Mouse (Mus musculus): Measurements from ENCODE around the gene Nhlh2. TPM values are rescaled to one million over a fixed set of nuclear protein-coding genes. Genes with fewer than 3 reads are reported as not detected.
A peak's percentile ranks its signal among the peaks of the same experiment; 100 is the strongest.

The Nhlh2 gene
- polyA plus RNA-seq (2015; fragmentation: Nextera tagmentation; extraction: Ambion mirVana): 34.4 and 44.4 TPM in 2 replicates

DNA sequence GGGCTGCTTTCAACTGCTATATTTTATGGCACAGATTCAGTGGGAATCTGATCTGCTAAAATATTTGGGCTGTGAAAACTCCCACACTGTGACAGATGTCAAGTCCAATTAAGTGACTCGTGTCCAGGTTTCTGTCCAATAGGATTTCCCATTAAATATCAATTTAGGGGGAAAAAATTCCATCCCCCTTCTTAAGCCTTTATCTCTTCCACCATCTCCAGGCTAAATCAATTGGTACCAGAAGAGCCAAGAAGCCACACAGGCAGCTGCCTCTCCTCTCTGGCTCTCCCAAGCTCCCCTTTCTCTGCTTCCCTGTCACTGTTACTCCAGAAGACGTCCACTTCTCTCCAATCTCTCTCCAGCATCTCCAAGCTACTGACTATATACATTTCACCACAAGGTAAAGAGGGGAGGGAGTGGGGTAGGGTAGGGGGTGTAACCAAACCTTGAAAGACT is at the start of gene Nhlh2:
TSS of gene Nhlh2 (plus strand) at position 151 of the 456 bp plus-strand sequence.
- Histone ChIP-seq H3K4me2 (peak within 1 kb of the TSS; percentile 70), H3K4me3 (peak within 1 kb of the TSS; percentile 51), H3K4me1 (peaks cover 23% of the 10 kb centered on the region), H3K27ac (peak within 1 kb of the TSS; percentile 70), H3K9ac (peak within 1 kb of the TSS; percentile 79), H3K9me3 (replicated peaks) (no peaks in the 10 kb centered on the region), H3K36me3 (ENCODE audit: poor library complexity, severe bottlenecking) (no peaks in the 10 kb centered on the region), H3K27me3 (peaks cover 64% of the 10 kb centered on the region)
- peak; percentile 26 for ATAC-seq
- 12% methylated on average over 2 of the region's 2 CpGs for WGBS

DNA sequence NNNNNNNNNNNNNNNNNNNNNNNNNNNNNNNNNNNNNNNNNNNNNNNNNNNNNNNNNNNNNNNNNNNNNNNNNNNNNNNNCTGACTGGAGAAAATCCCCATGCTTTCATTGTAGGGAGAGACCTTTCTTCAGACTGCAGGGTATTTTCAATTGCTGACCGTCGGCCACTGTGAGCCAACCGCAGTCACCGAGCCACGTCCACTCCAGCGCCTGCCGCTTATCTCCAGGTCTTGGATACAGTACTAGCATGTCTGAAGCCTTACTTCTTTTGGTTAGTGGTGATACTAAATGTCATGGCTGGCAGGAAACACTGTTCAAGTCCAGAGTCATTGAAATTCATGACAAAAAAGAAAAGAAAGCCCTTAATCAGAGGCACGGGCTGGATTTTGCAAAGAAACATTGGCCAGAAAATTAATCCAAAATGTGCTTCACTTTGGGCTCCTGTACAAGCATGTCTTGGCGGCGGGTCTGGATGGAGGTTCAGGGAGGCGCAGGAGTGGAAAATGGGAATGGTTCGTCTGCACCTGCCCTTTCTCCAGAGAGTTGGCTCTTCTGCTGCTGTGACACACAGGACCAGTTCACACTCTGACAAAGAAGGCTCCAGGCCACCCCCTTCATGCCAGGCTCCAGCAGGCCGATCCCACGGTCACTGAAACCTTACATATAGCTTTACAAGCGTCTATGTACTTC is 48.6 kb upstream of the Nhlh2 start:
- no peak overlapping the region for H3K27ac ChIP-seq
- H3K4me3 ChIP-seq: no peak overlapping the region
- H3K27me3 ChIP-seq: peaks cover 6% of the 10 kb centered on the region; the same call in 1 of the 2 replicates
- H3K4me1 ChIP-seq: peaks cover 26% of the 10 kb centered on the region
- no peak overlapping the region for H3K9ac ChIP-seq
- ATAC-seq: no peak
- 88% methylated on average over 15 of the region's 15 CpGs for WGBS
- no peaks in the 10 kb centered on the region for H3K36me3 ChIP-seq (ENCODE audit: poor library complexity, severe bottlenecking)
- no peaks in the 10 kb centered on the region for H3K9me3 ChIP-seq (replicated peaks)
- H3K4me2 ChIP-seq: no peak overlapping the region

DNA sequence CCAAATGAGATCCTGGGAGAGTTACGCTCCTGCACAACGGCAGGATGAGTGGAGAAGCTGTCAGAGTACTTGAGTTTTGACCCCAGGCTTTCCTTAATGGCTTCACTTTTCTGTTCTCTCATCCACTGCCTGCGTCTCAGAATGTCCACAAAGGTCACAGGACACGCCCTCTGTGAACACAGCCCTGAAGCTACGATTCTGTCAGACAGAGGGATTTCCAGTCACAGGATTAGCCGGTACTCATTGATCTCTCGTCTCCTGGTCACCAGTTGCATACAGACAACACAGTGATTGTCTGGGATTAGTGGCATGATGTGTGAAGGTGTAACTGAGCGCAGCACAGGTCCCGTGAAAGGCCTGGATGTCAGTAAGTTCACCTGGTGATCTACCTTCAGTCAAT is 46.4 kb upstream of the Nhlh2 start:
- WGBS: 23% methylated on average over 9 of the region's 9 CpGs
- Histone ChIP-seq H3K36me3 (ENCODE audit: poor library complexity, severe bottlenecking) (no peaks in the 10 kb centered on the region), H3K4me3 (no peak overlapping the region), H3K4me1 (peaks cover 39% of the 10 kb centered on the region), H3K27ac (no peak overlapping the region), H3K9ac (no peak overlapping the region), H3K4me2 (no peak overlapping the region), H3K27me3 (0 out of 2 replicates have a peak, but pooled peaks cover 6% of the 10 kb centered on the region), H3K9me3 (replicated peaks) (no peaks in the 10 kb centered on the region)
- no peak for ATAC-seq

GRCm38 (mm10) chr3:101964352-101964751 is 45.5 kb upstream of the Nhlh2 start:
- no peak for ATAC-seq
- 27% methylated on average over 7 of the region's 7 CpGs for WGBS

GRCm38 (mm10) chr3:101966825-101967558 is 42.9 kb upstream of the Nhlh2 start:
- Histone ChIP-seq H3K36me3 (ENCODE audit: poor library complexity, severe bottlenecking) (no peaks in the 10 kb centered on the region), H3K4me3 (no peak overlapping the region), H3K9ac (no peak overlapping the region), H3K4me2 (no peak overlapping the region), H3K27ac (peak overlapping the region; percentile 31; the same call in 1 of the 2 replicates), H3K4me1 (peaks cover 30% of the 10 kb centered on the region), H3K9me3 (replicated peaks) (no peaks in the 10 kb centered on the region), H3K27me3 (0 out of 2 replicates have a peak, but pooled peaks cover 6% of the 10 kb centered on the region)
- ATAC-seq: peak; percentile 67
- 42% methylated on average over 3 of the region's 3 CpGs for WGBS

More at GRCm38 (mm10) chr3:101964352-101964751, 45.5 kb upstream of the Nhlh2 start:
- no peaks in the 10 kb centered on the region for H3K36me3 ChIP-seq (ENCODE audit: poor library complexity, severe bottlenecking)
- 0 out of 2 replicates have a peak, but pooled peaks cover 6% of the 10 kb centered on the region for H3K27me3 ChIP-seq
- H3K4me1 ChIP-seq: peaks cover 36% of the 10 kb centered on the region
- H3K9me3 ChIP-seq (replicated peaks): no peaks in the 10 kb centered on the region
- no peak overlapping the region for H3K4me2 ChIP-seq
- H3K9ac ChIP-seq: no peak overlapping the region
- H3K4me3 ChIP-seq: no peak overlapping the region
- H3K27ac ChIP-seq: peak overlapping the region; percentile 40; the same call in 1 of the 2 replicates

GRCm38 (mm10) chr3:101975337-101975736 is 34.5 kb upstream of the Nhlh2 start:
- no peaks in the 10 kb centered on the region for H3K4me1 ChIP-seq
- ATAC-seq: no peak
- no peak overlapping the region for H3K9ac ChIP-seq
- H3K27ac ChIP-seq: no peak overlapping the region
- H3K4me3 ChIP-seq: no peak overlapping the region
- no peaks in the 10 kb centered on the region for H3K27me3 ChIP-seq
- no peaks in the 10 kb centered on the region for H3K36me3 ChIP-seq (ENCODE audit: poor library complexity, severe bottlenecking)
- WGBS: 93% methylated on average over 10 of the region's 10 CpGs
- H3K9me3 ChIP-seq (replicated peaks): no peaks in the 10 kb centered on the region
- no peak overlapping the region for H3K4me2 ChIP-seq

GRCm38 (mm10) chr3:101978299-101978994 is 31.4 kb upstream of the Nhlh2 start:
- Histone ChIP-seq H3K27me3 (no peaks in the 10 kb centered on the region), H3K4me3 (no peak overlapping the region), H3K27ac (no peak overlapping the region), H3K36me3 (ENCODE audit: poor library complexity, severe bottlenecking) (no peaks in the 10 kb centered on the region), H3K9ac (no peak overlapping the region), H3K4me2 (no peak overlapping the region), H3K4me1 (no peaks in the 10 kb centered on the region), H3K9me3 (replicated peaks) (no peaks in the 10 kb centered on the region)
- no peak for ATAC-seq
- whole genome bisulfite sequencing: 70% methylated on average over 10 of the region's 10 CpGs

DNA sequence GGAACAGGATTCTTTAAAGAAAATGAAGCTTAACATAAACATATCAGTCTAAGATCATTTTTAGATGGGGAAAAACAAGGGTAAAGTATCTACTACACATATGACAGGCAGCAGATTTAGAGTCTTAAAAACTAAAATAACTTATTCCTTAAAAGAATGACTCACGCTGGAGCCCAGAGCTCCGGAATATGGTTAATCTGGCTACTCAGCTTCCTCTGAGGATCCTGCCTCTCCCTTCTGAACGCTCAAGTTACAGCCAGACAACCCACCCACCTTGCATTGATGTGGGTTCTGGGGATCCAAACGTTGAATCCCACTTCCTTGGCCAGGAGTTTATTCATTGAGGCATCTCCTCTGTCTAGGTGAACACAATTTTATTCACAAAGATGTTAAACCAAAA is 26.0 kb upstream of the Nhlh2 start:
- no peaks in the 10 kb centered on the region for H3K27me3 ChIP-seq
- WGBS: 68% methylated on average over 4 of the region's 4 CpGs
- H3K4me1 ChIP-seq: no peaks in the 10 kb centered on the region
- H3K9me3 ChIP-seq (replicated peaks): no peaks in the 10 kb centered on the region
- H3K9ac ChIP-seq: no peak overlapping the region
- no peak overlapping the region for H3K4me2 ChIP-seq
- no peak for ATAC-seq
- H3K4me3 ChIP-seq: no peak overlapping the region
- no peak overlapping the region for H3K27ac ChIP-seq
- no peaks in the 10 kb centered on the region for H3K36me3 ChIP-seq (ENCODE audit: poor library complexity, severe bottlenecking)

GRCm38 (mm10) chr3:101985634-101986033 is 24.2 kb upstream of the Nhlh2 start:
- Histone ChIP-seq H3K4me3 (no peak overlapping the region), H3K36me3 (ENCODE audit: poor library complexity, severe bottlenecking) (no peaks in the 10 kb centered on the region), H3K27me3 (no peaks in the 10 kb centered on the region), H3K9ac (no peak overlapping the region), H3K4me1 (no peaks in the 10 kb centered on the region), H3K4me2 (no peak overlapping the region), H3K27ac (no peak overlapping the region), H3K9me3 (replicated peaks) (no peaks in the 10 kb centered on the region)
- ATAC-seq: no peak
- WGBS: 82% methylated on average over 8 of the region's 8 CpGs

- Histone ChIP-seq H3K4me1 (no peaks in the 10 kb centered on the region), H3K27ac (no peak overlapping the region), H3K36me3 (ENCODE audit: poor library complexity, severe bottlenecking) (no peaks in the 10 kb centered on the region), H3K4me3 (no peak overlapping the region), H3K27me3 (no peaks in the 10 kb centered on the region), H3K9me3 (replicated peaks) (no peaks in the 10 kb centered on the region), H3K4me2 (no peak overlapping the region), H3K9ac (no peak overlapping the region)
- WGBS: 70% methylated on average over 3 of the region's 3 CpGs
- ATAC-seq: no peak
Observed at GRCm38 (mm10) chr3:101990136-101990535, 19.7 kb upstream of the Nhlh2 start.

DNA sequence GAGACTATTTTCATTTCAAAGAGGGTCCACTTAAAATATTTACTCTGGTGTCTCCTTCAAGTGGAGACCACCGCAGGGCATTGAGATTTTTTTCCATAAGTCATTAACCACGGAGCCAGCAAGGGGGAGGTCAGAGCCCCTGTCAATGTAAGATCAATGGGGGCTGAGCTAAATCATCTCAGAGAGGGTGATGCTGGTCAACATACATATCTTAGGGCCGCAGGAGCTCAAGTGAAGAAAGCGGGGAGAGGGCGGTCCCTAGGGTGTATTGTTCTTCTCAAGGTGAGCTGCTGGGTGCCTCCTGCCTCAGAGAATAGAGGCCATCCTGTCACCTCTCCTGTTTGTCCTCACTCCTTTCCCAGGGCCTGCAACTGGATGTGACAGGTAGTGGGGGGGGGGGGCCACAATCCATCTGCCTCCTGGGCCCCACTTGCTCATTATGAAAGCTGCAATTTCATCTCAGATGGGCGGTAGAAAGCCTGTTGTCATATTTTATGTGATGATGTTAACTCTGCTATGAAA is 18.8 kb upstream of the Nhlh2 start:
- no peaks in the 10 kb centered on the region for H3K36me3 ChIP-seq (ENCODE audit: poor library complexity, severe bottlenecking)
- H3K4me1 ChIP-seq: no peaks in the 10 kb centered on the region
- no peak overlapping the region for H3K9ac ChIP-seq
- ATAC-seq: no peak
- no peaks in the 10 kb centered on the region for H3K27me3 ChIP-seq
- no peak overlapping the region for H3K4me3 ChIP-seq
- 47% methylated on average over 6 of the region's 6 CpGs for WGBS
- H3K27ac ChIP-seq: no peak overlapping the region
- no peak overlapping the region for H3K4me2 ChIP-seq
- no peaks in the 10 kb centered on the region for H3K9me3 ChIP-seq (replicated peaks)

GRCm38 (mm10) chr3:101997851-101998250 is 12.0 kb upstream of the Nhlh2 start:
- Histone ChIP-seq H3K9ac (no peak overlapping the region), H3K36me3 (ENCODE audit: poor library complexity, severe bottlenecking) (no peaks in the 10 kb centered on the region), H3K27ac (no peak overlapping the region), H3K27me3 (no peaks in the 10 kb centered on the region), H3K4me1 (no peaks in the 10 kb centered on the region), H3K9me3 (replicated peaks) (no peaks in the 10 kb centered on the region), H3K4me3 (no peak overlapping the region), H3K4me2 (no peak overlapping the region)
- WGBS: 91% methylated on average over 3 of the region's 3 CpGs
- ATAC-seq: no peak

All from forebrain, embryonic 13.5 days (tissue).